In the genomic region with DNA sequence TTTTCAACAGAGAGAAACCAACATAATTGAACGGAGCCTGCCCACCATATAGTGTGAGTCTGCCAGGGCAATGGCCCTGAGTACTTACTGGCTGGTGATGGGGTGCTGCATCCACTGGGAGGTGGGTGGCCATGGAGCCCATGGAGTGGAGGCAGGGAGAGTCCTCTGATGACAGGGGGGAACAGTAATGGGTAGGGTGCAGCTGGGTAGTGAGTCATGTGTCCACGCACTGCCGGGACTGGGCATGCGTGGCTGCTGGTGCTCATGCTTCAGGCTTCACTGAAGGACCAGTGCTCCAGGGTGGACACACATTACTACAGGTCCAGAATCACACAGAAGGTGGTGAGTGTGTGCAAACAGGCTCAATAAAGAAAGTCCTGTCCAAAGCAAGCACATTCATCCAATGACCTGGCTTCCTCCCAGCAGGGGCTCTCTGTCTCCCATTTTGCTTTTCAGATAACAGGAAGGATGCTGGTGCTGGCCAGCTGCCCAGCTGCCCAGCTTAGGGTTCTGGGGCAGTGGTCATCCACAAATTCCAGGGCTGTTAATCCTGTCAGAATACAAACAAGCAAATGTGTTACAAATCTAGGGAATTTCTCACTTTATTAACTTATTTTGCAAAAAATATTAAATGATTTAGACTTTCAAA, we compare ENCODE assay signal across 8 mouse cellular contexts. TPM values are rescaled to one million over a fixed set of nuclear protein-coding genes. Genes with fewer than 3 reads are reported as not detected.
DNase-seq lines count a peak whose midpoint lies in the region; ATAC-seq lines count a peak whose summit lies in the region.
"Had no signal": no experiment of that assay in that cellular context is flagged by ENCODE, and none has a peak within 500 bp of the region (broad histone marks: within the 10 kb centered on the region; RNA-seq: fewer than 3 reads in every experiment).

A gene (minus strand): TSS at position 555 of the 649 bp plus-strand sequence.

- WGBS in lung, embryonic 16.5 days = 85% methylated on average over 4 of the region's 4 CpGs
- 91% methylated on average over 4 of the region's 4 CpGs for WGBS in embryonic facial prominence, embryonic 14.5 days
- 78% methylated on average over 4 of the region's 4 CpGs for WGBS in heart, embryonic 15.5 days

- peaks cover 3% of the 10 kb centered on the region; the same call in 1 of the 2 replicates for H3K4me1 ChIP-seq in lung, embryonic 16.5 days (replicated peaks; ENCODE audit: control insufficient read depth, insufficient read depth, low read length)
- H3K4me1 ChIP-seq in embryonic facial prominence, embryonic 14.5 days (ENCODE audit: control insufficient read depth, insufficient read depth, low read length) = no peaks in the 10 kb centered on the region; the same call in 1 of the 2 replicates
- H3K4me1 ChIP-seq in heart, embryonic 15.5 days (replicated peaks) = peaks cover 5% of the 10 kb centered on the region; the same call in 1 of the 2 replicates

- no peak for DNase-seq in lung, postnatal 36 days
- no peak for DNase-seq in embryonic facial prominence, embryonic 14.5 days (ENCODE audit: low spot score)
- no peak for DNase-seq in layer of hippocampus, adult 9-11 months
- no peak for DNase-seq in testis, postnatal 10 days (ENCODE audit: low spot score)
- DNase-seq: thymus, postnatal 25 days had no signal

- no peaks in the 10 kb centered on the region for H3K27me3 ChIP-seq in lung, embryonic 16.5 days (ENCODE audit: control insufficient read depth, insufficient read depth, low read depth, low read length)
- no peaks in the 10 kb centered on the region for H3K27me3 ChIP-seq in embryonic facial prominence, embryonic 14.5 days (replicated peaks; ENCODE audit: control insufficient read depth, insufficient read depth, low read length)
- no peaks in the 10 kb centered on the region for H3K27me3 ChIP-seq in heart, embryonic 15.5 days

- H3K36me3 ChIP-seq in lung, embryonic 16.5 days (ENCODE audit: control insufficient read depth, insufficient read depth, low read length) = no peaks in the 10 kb centered on the region
- H3K36me3 ChIP-seq in embryonic facial prominence, embryonic 14.5 days (ENCODE audit: control insufficient read depth, insufficient read depth, low read length) = no peaks in the 10 kb centered on the region
- H3K36me3 ChIP-seq in heart, embryonic 15.5 days = no peaks in the 10 kb centered on the region

- H3K9ac ChIP-seq in lung, embryonic 16.5 days (ENCODE audit: low read length) = no peak within 1 kb of the TSS
- no peak within 1 kb of the TSS for H3K9ac ChIP-seq in embryonic facial prominence, embryonic 14.5 days (ENCODE audit: low read depth, low read length)
- H3K9ac ChIP-seq in heart, embryonic 15.5 days = no peak within 1 kb of the TSS

- H3K4me2 ChIP-seq in lung, embryonic 16.5 days (ENCODE audit: low read depth, low read length) = no peak within 1 kb of the TSS
- no peak within 1 kb of the TSS for H3K4me2 ChIP-seq in embryonic facial prominence, embryonic 14.5 days (ENCODE audit: low read depth, low read length)
- no peak within 1 kb of the TSS for H3K4me2 ChIP-seq in heart, embryonic 15.5 days

- no peak within 1 kb of the TSS for H3K4me3 ChIP-seq in lung, embryonic 16.5 days (ENCODE audit: low read length)
- H3K4me3 ChIP-seq in embryonic facial prominence, embryonic 14.5 days (ENCODE audit: low read depth, low read length) = no peak within 1 kb of the TSS
- H3K4me3 ChIP-seq in heart, embryonic 15.5 days = no peak within 1 kb of the TSS

- no peak within 1 kb of the TSS for H3K27ac ChIP-seq in lung, embryonic 16.5 days (ENCODE audit: low read length)
- no peak within 1 kb of the TSS for H3K27ac ChIP-seq in embryonic facial prominence, embryonic 14.5 days (replicated peaks; ENCODE audit: low read depth, low read length)
- H3K27ac ChIP-seq in heart, embryonic 15.5 days = no peak within 1 kb of the TSS

- no peaks in the 10 kb centered on the region for H3K9me3 ChIP-seq in lung, embryonic 16.5 days (ENCODE audit: control insufficient read depth, low read length)
- no peaks in the 10 kb centered on the region for H3K9me3 ChIP-seq in embryonic facial prominence, embryonic 14.5 days (ENCODE audit: control insufficient read depth, low read length)
- H3K9me3 ChIP-seq in heart, embryonic 15.5 days (replicated peaks) = no peaks in the 10 kb centered on the region

- ATAC-seq in lung, embryonic 16.5 days (ENCODE audit: low read depth) = no peak
- ATAC-seq in embryonic facial prominence, embryonic 14.5 days (ENCODE audit: low read depth) = no peak
- no peak for ATAC-seq in heart, embryonic 15.5 days (replicated peaks; ENCODE audit: insufficient number of reproducible peaks, insufficient read depth, low FRiP score, low read depth)
- 0 out of 2 replicates have a peak, but pooled peaks have one; percentile 13 for ATAC-seq in monocyte, adult 5-6 weeks (replicated peaks; ENCODE audit: insufficient number of reproducible peaks, low FRiP score, low TSS enrichment, poor library complexity, severe bottlenecking)

RNA-seq across cellular contexts. Expression of the gene that starts here (rescaled TPM):
- 10.8 and 11.8 TPM in 2 replicates for polyA plus RNA-seq in lung, embryonic 16.5 days (2015; fragmentation: Nextera tagmentation; extraction: Ambion mirVana)
- 15.8 and 19.1 TPM in 2 replicates for polyA plus RNA-seq in embryonic facial prominence, embryonic 14.5 days (2014; fragmentation: Nextera tagmentation; extraction: Ambion mirVana)
- polyA plus RNA-seq in heart, embryonic 15.5 days (2015; fragmentation: Nextera tagmentation; extraction: Ambion mirVana) = 11.6 and 13.9 TPM in 2 replicates
- 0.67 to 1.7 TPM (median 0.78 TPM) in 3 replicates for total RNA-seq in monocyte, adult 5-6 weeks (2017)
